Mouse (Mus musculus) forebrain, postnatal 0 days (tissue): ENCODE measurements at regions not wholly inside any gene's neighbourhood (a gene's known extent, or its start where the extent isn't known, plus 50 kb on each side); places are given as distances from the start of the nearest gene placed in this dataset.

Source experiments
- ATAC-seq: fragments of 200-750 bp; cut with Nextera tagmentation; 2 replicates; pipeline ENCODE4 v1.8.0; 2017; ENCODE audit warnings: mild to moderate bottlenecking, moderate library complexity
- DNase-seq: peaks from one replicate; pipeline ENCODE4 v3.0.0-alpha.2; 2015
- H3K27ac ChIP-seq: fragments of 300-500 bp; sonication (generic); 2 replicates; pipeline ENCODE4 v1.5.1; 2014; ENCODE audit warnings: low read depth, mild to moderate bottlenecking, antibody characterized with exemption, low read length, moderate library complexity, mixed read lengths
- H3K27me3 ChIP-seq: fragments of 300-500 bp; sonication (generic); 2 replicates; pipeline ENCODE4 v1.6.1; 2014; ENCODE audit warnings: mild to moderate bottlenecking, low read length, mixed read lengths; ENCODE audit not compliant: insufficient read depth
- H3K36me3 ChIP-seq: fragments of 300-500 bp; sonication (generic); 2 replicates; pipeline ENCODE4 v1.6.1; 2014; ENCODE audit warnings: mild to moderate bottlenecking, moderate library complexity; ENCODE audit not compliant: insufficient read depth
- H3K4me1 ChIP-seq: fragments of 300-500 bp; sonication (generic); 2 replicates; pipeline ENCODE4 v1.6.1; 2014; ENCODE audit warnings: antibody characterized with exemption; ENCODE audit not compliant: insufficient read depth
- H3K4me2 ChIP-seq: fragments of 300-500 bp; sonication (generic); 2 replicates; pipeline ENCODE4 v1.6.1; 2014; ENCODE audit warnings: low read depth, mild to moderate bottlenecking, moderate library complexity
- H3K4me3 ChIP-seq: fragments of 300-500 bp; sonication (generic); 2 replicates; pipeline ENCODE4 v1.5.1; 2014; ENCODE audit warnings: low read depth, low read length, mixed read lengths
- H3K9ac ChIP-seq: fragments of 300-500 bp; sonication (generic); 2 replicates; pipeline ENCODE4 v1.6.1; 2014; ENCODE audit warnings: mild to moderate bottlenecking
- H3K9me3 ChIP-seq: fragments of 300-500 bp; sonication (generic); 2 replicates; pipeline ENCODE4 v1.6.1; 2016; ENCODE audit warnings: low read length
- CTCF ChIP-seq: sonication (generic); IDR thresholded peaks from 2 replicates; pipeline ENCODE4 v1.5.1; 2016; ENCODE audit warnings: antibody characterized with exemption, control low read depth, low read depth
- WGBS: fragments of 180-500 bp; shearing (Covaris S2); extraction: QIAGEN DNeasy Blood & Tissue Kit; methylation state at CpG from one replicate; pipeline ENCODE4 v1.1.7; 2014; 5-methylcytosine and 5-hydroxymethylcytosine counted together

DNA sequence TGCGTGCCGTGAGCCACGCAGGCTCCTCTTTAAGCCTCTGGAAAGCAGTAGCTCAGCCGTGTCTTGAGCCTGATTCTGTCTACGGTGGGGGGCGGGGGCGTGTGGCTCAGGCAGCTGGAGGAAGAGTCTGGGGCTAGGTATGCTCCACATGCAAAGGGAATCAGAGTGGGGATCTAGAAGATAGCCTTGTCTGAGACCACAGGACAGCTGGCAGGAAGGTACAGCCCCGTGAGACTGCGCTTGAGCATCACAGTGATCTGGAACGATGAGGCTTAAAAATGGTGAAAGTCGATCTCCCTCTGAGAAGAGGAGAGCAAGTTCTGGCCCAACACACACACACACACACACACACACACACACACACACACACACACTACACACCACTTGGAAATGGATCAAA is 488.7 kb downstream of the Fam19a5 start:
- TF ChIP-seq CTCF, result no peak
- no peaks in the 10 kb centered on the region; the same call in 1 of the 2 replicates for H3K27me3 ChIP-seq
- no peaks in the 10 kb centered on the region; the same call in 1 of the 2 replicates for H3K4me1 ChIP-seq
- no peaks in the 10 kb centered on the region for H3K9me3 ChIP-seq
- WGBS, result 85% methylated on average over 11 of the region's 11 CpGs
- no peak overlapping the region for H3K4me2 ChIP-seq
- ATAC-seq, result no peak
- no peak for DNase-seq
- no peak overlapping the region for H3K4me3 ChIP-seq
- H3K27ac ChIP-seq, result no peak overlapping the region
- no peaks in the 10 kb centered on the region for H3K36me3 ChIP-seq
- H3K9ac ChIP-seq, result no peak overlapping the region

DNA sequence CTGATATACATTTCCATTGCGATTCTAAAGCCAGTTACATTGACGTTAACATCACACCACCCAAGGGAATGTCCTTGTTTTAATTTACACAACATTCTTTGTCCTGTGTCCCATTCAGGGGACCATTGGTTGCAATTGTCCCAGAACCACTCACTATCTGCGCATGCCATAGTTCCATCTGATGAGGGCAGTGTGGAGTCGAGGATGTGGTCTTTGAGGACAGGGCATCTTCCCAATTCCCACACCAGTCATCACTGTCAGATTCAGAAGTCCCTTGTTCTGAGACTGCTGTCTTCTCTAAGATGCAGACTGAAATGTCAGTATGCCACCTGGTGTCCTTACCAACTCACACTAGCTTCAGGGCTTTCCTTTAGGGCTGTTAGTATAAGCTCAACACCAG is 489.6 kb downstream of the Fam19a5 start:
- ATAC-seq, result no peak
- H3K9me3 ChIP-seq, result no peaks in the 10 kb centered on the region
- no peak overlapping the region for H3K4me2 ChIP-seq
- H3K36me3 ChIP-seq, result no peaks in the 10 kb centered on the region
- H3K4me1 ChIP-seq, result no peaks in the 10 kb centered on the region; the same call in 1 of the 2 replicates
- H3K9ac ChIP-seq, result no peak overlapping the region
- no peak overlapping the region for H3K27ac ChIP-seq
- H3K4me3 ChIP-seq, result no peak overlapping the region
- WGBS, result 77% methylated on average over 4 of the region's 4 CpGs
- no peak for DNase-seq
- peak; percentile 19 for TF ChIP-seq CTCF
- no peaks in the 10 kb centered on the region; the same call in 1 of the 2 replicates for H3K27me3 ChIP-seq

DNA sequence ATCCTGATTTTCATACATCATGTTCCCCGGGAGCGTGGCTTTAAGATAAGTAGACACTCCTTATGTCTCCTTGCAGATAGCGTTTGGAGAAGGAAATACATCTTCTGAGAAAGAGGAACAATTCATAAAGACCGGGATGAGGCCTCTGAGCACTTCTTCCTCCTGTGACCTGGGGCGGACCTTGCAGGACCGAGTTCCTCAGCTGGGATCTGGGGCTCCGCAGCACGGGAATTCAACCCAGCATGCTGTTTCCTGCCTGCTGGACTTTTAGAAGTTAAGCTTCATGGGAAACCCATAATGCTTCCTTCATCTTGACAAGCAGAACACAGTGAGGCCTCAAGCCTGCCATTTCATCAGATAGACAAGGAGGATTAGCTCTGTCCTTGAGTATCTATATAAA is 491.4 kb downstream of the Fam19a5 start:
- WGBS, result 86% methylated on average over 8 of the region's 8 CpGs

DNA sequence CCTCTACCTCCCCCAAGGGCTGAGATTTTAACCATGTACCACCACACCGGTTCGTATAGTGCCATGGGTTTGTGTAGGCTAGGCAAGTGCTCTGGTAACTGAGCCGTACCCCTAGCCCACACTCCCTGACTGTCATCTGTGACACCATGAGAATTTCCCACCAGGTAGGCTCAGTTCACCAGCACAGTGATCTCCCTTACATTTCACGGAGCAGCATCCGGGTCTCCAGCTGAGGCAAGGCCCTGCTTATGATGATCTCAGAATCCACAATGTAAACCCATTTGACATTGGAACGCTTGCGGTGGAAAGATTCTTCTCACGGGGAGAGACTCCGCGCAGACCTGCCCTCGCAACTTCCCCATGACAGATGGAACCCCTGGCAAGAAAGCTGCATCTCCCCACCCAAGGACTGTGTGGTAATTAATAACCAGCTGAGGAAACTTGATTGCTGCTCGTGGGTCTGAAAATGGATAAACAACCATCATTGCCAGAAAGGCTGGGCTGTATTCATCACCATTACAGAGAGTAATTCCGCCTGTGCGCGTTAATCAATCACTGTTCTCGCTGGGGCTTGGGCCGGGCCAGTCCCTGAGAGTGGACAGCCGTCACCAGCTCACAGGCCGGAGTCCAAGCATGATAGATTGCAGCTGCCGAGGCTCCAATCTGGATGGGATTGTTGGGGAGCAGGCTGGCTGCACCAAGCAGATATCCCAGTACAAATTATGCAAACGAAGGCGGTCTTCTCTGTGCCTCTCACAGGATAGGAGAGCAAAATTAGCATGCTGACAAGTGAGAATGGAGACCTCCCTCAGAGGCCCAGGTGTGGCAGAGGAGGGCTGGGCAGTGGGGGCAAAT is 492.3 kb downstream of the Fam19a5 start:
- no peak overlapping the region for H3K9ac ChIP-seq
- H3K4me3 ChIP-seq, result no peak overlapping the region
- H3K27me3 ChIP-seq, result no peaks in the 10 kb centered on the region; the same call in 1 of the 2 replicates
- WGBS, result 45% methylated on average over 22 of the region's 22 CpGs
- no peak overlapping the region for H3K27ac ChIP-seq
- no peak for TF ChIP-seq CTCF
- no peak overlapping the region for H3K4me2 ChIP-seq
- DNase-seq (peak; percentile 26), ATAC-seq (peak; percentile 63)
- no peaks in the 10 kb centered on the region; the same call in 1 of the 2 replicates for H3K4me1 ChIP-seq
- no peaks in the 10 kb centered on the region for H3K9me3 ChIP-seq
- no peaks in the 10 kb centered on the region for H3K36me3 ChIP-seq

More for the DNA sequence above, 491.4 kb downstream of the Fam19a5 start:
- no peak overlapping the region for H3K4me2 ChIP-seq
- H3K4me3 ChIP-seq, result no peak overlapping the region
- H3K36me3 ChIP-seq, result no peaks in the 10 kb centered on the region
- no peak for DNase-seq
- H3K27ac ChIP-seq, result no peak overlapping the region
- no peaks in the 10 kb centered on the region for H3K9me3 ChIP-seq
- H3K9ac ChIP-seq, result no peak overlapping the region
- no peaks in the 10 kb centered on the region; the same call in 1 of the 2 replicates for H3K27me3 ChIP-seq
- no peak for ATAC-seq
- no peaks in the 10 kb centered on the region; the same call in 1 of the 2 replicates for H3K4me1 ChIP-seq
- TF ChIP-seq CTCF, result no peak

DNA sequence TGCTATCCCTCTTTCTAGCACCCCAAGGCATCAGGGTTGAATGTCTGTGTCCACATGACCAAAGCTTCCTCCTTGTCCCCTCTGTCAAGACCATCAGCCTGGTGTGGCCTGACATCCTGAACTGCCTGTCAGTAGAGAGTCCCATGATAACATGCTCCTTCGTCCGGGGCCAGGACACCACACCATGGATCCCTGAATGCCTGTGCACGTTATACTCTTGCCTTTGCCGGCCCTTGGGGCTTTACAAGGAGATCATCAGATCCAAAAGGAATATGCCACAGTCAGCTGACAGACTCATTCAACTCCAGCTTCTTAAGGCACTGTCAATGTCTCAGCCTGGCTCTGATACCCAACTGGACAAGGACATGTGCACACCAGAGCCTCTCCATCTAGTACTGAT is 493.5 kb downstream of the Fam19a5 start:
- Histone ChIP-seq H3K9ac (no peak overlapping the region), H3K27ac (no peak overlapping the region), H3K4me1 (no peaks in the 10 kb centered on the region; the same call in 1 of the 2 replicates), H3K27me3 (no peaks in the 10 kb centered on the region), H3K4me3 (no peak overlapping the region), H3K9me3 (no peaks in the 10 kb centered on the region), H3K36me3 (no peaks in the 10 kb centered on the region), H3K4me2 (no peak overlapping the region)
- DNase-seq (no peak), ATAC-seq (no peak)
- no peak for TF ChIP-seq CTCF
- 96% methylated on average over 4 of the region's 4 CpGs for WGBS

DNA sequence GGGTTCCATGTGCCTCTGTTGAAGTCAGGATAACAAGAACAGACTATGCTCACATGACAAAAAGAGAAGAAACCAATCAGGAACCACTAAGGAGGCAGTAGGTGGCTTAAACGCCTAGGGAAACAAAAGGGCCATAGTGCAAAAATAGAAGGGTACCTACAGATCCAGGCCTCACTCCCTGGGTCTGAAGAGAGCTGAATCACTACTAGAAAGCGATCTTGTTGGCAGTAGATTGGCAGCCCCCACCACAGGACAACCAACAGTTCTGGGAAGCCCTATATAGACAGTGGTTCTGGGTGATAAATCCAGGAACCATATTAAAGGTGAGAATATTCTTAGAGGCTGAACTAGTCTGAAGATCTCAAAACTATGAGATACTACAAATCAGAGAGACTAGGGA is 498.7 kb downstream of the Fam19a5 start:
- DNase-seq, result no peak
- Histone ChIP-seq H3K36me3 (no peaks in the 10 kb centered on the region), H3K4me2 (no peak overlapping the region), H3K9me3 (0 out of 2 replicates have a peak, but pooled peaks cover 4% of the 10 kb centered on the region), H3K4me3 (no peak overlapping the region), H3K9ac (no peak overlapping the region), H3K27me3 (no peaks in the 10 kb centered on the region), H3K27ac (no peak overlapping the region), H3K4me1 (no peaks in the 10 kb centered on the region)
- no peak for ATAC-seq
- TF ChIP-seq CTCF, result no peak
- 79% methylated on average over 2 of the region's 2 CpGs for WGBS

DNA sequence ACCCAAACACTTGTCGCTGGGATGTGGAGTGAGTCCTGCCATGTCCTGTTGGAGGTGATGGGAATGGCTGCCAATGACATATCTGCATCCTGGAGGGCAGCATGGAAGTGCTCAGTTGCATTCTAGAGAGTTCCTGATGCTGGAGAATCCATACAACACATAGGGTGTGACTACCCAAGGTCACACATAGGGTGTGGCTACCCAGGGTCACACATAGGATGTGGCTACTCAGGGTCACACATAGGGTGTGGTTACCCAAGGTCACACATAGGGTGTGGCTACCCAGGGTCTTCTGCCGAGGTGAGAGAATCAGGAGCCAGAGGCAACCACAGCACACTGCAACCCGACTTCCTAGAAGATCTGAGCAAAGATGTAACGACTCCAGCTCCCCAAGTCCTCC is 514.0 kb downstream of the Fam19a5 start:
- ATAC-seq (no peak), DNase-seq (no peak)
- no peaks in the 10 kb centered on the region for H3K36me3 ChIP-seq
- no peaks in the 10 kb centered on the region for H3K4me1 ChIP-seq
- TF ChIP-seq CTCF, result no peak
- WGBS, result 56% methylated on average over 4 of the region's 4 CpGs
- H3K4me3 ChIP-seq, result no peak overlapping the region
- no peak overlapping the region for H3K4me2 ChIP-seq
- H3K9ac ChIP-seq, result no peak overlapping the region
- H3K9me3 ChIP-seq, result no peaks in the 10 kb centered on the region
- H3K27ac ChIP-seq, result no peak overlapping the region
- no peaks in the 10 kb centered on the region for H3K27me3 ChIP-seq
